Mouse (Mus musculus) G1E (cell line): ENCODE results near the gene Podxl. TPM values are rescaled to one million over a fixed set of nuclear protein-coding genes. Genes with fewer than 3 reads are reported as not detected.

ENCODE experiments used
- ATAC-seq: 2 replicates; pipeline ENCODE4 v1.8.0; 2016; ENCODE audit warnings: mild to moderate bottlenecking; ENCODE audit not compliant: insufficient number of reproducible peaks, poor library complexity, low FRiP score, severe bottlenecking; ENCODE audit errors: extremely low read depth
- DNase-seq: peaks from one replicate; pipeline ENCODE4 v3.0.0; 2012; ENCODE audit warnings: low spot score
- H3K27me3 ChIP-seq: 2 replicates; pipeline ENCODE4 v1.6.1; 2012; ENCODE audit warnings: mild to moderate bottlenecking, low read length, inconsistent platforms; ENCODE audit not compliant: insufficient read depth
- H3K36me3 ChIP-seq: replicated peaks from 2 replicates; pipeline ENCODE3; 2012; ENCODE audit warnings: mild to moderate bottlenecking, inconsistent platforms
- H3K4me1 ChIP-seq: 2 replicates; pipeline ENCODE4 v1.6.1; 2012; ENCODE audit warnings: low read depth, low read length, inconsistent platforms, mixed read lengths; ENCODE audit not compliant: insufficient read depth
- H3K4me3 ChIP-seq: 2 replicates; pipeline ENCODE4 v1.5.1; 2012; ENCODE audit warnings: low read depth, mild to moderate bottlenecking, inconsistent platforms, low read length, moderate library complexity, mixed read lengths
- H3K9me3 ChIP-seq: replicated peaks from 2 replicates; pipeline ENCODE4 v1.6.1; 2012; ENCODE audit warnings: inconsistent platforms
- CTCF ChIP-seq: IDR thresholded peaks from 2 replicates; pipeline ENCODE4 v1.5.1; 2012; ENCODE audit warnings: low read depth, low read length, inconsistent platforms, mixed read lengths
- GATA1 ChIP-seq: IDR thresholded peaks from 2 replicates; pipeline ENCODE4 v1.6.1; 2012; ENCODE audit warnings: borderline replicate concordance, low read length, inconsistent platforms, mixed read lengths
- GATA2 ChIP-seq: IDR thresholded peaks from 2 replicates; pipeline ENCODE4 v1.6.1; 2012; ENCODE audit warnings: low read depth, low read length, inconsistent platforms, borderline replicate concordance
- POLR2AphosphoS5 ChIP-seq: IDR thresholded peaks from 2 replicates; pipeline ENCODE4 v1.6.1; 2012; ENCODE audit warnings: low read depth, low read length, inconsistent platforms; ENCODE audit not compliant: insufficient replicate concordance
- TAL1 ChIP-seq: conservative IDR thresholded peaks from 2 replicates; pipeline ENCODE4 v1.6.1; 2012; ENCODE audit warnings: low read depth, low read length, inconsistent platforms, mixed read lengths
- polyA plus RNA-seq: library from polyadenylated mRNA; stranded (reverse); fragments of >175 nt; gene quantifications from 2 replicates; pipeline ENCODE4 v1.2.3, GENCODE M21; 2012
- total RNA-seq, 2 experiments: library from RNA; stranded (forward) in 1 of 2; stranded (reverse) in 1 of 2; fragments of 200-1000 nt in 1 of 2; fragments of >200 nt in 1 of 2; fragmentation: Nextera tagmentation in 1 of 2; gene quantifications; 2 replicates each; pipeline ENCODE4 v1.2.3; 2014 to 2017

The Podxl gene
- total and polyA plus RNA-seq, 3 experiments, result 45.3 to 49.7 (median 46.1) TPM

DNA sequence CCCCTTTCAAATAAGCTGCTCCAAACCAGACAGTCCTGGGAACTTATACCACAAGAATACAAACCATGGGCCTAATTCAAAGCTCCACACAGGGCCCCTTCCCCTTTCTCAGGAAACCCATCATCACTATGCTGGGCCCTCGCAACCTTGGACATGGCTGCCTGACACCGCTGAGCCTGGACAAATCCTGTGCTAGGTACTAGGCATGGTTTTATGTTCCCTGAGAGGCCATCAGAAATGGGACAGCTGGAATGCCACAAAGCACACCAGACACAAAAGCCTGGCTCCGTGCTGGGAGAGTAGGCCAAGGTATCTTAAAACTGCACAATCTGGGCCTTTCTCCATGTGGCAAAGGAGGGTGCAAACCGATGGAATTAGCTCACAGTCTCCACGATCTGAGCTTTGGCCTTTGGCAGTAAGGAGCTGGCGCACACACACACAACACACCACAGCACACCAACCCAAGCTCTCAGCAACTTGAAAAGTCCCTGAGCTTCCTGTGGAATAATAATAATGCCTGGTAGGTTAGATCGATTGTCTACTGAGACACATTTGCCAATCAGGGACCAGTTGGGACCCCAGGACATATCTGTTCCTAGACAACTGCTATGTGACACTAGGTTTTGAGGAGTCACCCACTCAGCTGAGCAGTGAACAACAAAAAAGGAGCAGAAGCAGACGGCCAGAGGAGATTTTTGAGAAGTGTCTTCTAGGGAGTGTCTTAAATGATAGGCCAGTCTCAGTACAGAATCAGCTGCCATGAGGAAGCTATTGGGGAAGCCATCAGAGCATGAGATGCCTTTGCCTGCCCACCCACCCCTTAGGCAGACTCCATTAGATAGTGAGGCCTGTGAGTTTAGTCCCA, 42.1 kb downstream of the Podxl start:
- peaks cover 57% of the 10 kb centered on the region for H3K4me1 ChIP-seq
- DNase-seq (no peak), ATAC-seq (no peak)
- peaks cover 99% of the 10 kb centered on the region for H3K36me3 ChIP-seq
- no peaks in the 10 kb centered on the region for H3K9me3 ChIP-seq
- no peak for TF ChIP-seq GATA1
- TF ChIP-seq GATA2, result no peak
- TF ChIP-seq TAL1, result no peak
- TF ChIP-seq CTCF, result no peak
- TF ChIP-seq POLR2AphosphoS5, result no peak
- no peaks in the 10 kb centered on the region for H3K27me3 ChIP-seq
- no peak overlapping the region for H3K4me3 ChIP-seq

DNA sequence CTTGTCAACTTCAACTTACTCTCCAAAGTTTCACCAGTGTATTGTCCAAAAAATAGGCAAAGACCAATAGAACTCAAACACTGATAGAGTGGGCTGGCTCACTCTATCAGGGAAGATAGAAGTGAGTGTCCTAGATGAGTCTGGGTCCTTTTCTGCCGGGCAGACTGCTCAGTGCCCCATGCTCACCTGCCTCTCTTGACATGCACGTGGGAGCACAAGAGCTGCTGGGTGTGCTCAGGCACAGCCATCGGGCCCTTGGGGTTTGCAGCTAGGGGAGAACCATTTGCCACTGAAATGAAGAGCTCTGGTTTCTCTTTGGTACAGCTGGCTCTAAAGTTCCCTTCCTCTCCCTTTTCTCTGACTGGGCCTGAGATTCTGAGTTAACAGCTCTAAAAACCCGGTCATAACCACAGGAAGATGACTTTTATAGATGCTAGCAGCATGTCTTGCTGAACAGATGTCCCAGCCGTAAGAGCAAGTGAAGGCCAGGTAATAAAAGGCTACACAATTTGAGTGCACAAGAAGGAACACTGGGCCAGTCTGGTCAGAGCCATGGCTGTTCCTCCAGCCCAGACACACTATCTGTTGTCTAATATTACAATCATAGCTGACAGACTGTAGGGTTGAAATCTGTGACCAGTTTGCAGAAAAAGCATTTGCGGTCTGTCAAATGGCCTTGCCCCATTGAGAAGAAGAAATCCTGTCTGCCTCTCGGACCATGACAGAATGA, 43.1 kb downstream of the Podxl start:
- TF ChIP-seq TAL1 (no peak), GATA1 (no peak), CTCF (no peak), POLR2AphosphoS5 (no peak), GATA2 (no peak)
- Histone ChIP-seq H3K36me3 (peaks cover 97% of the 10 kb centered on the region), H3K27me3 (no peaks in the 10 kb centered on the region), H3K9me3 (no peaks in the 10 kb centered on the region), H3K4me1 (peaks cover 47% of the 10 kb centered on the region), H3K4me3 (no peak overlapping the region)
- ATAC-seq (no peak), DNase-seq (no peak)

DNA sequence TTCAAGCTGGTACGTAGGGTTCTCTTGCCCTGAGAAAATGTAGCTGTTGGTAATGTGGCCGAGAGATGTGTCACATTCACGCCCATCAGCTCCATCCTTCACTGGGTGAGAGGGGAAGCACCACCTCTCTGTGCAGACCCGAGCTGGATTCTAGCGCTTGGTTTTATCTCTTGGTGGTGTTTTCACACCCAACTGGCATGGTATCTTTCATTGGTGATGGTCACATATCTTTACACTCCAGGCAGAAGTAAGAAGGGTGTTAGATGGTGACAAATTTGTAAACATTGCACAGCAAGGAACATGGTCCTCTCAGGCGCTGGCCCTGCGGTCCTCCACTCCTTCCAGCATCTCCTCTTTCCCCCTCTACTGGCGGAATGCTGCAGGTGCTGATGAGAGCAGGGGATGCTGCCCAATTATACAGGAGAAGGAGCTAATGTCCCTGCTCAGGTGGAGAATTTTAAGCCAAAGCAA, 44.7 kb downstream of the Podxl start:
- TF ChIP-seq CTCF (peak; percentile 49; the same call in 1 of the 2 replicates), POLR2AphosphoS5 (no peak)
- Histone ChIP-seq H3K9me3 (no peaks in the 10 kb centered on the region), H3K4me1 (peaks cover 37% of the 10 kb centered on the region), H3K4me3 (no peak overlapping the region), H3K36me3 (peaks cover 92% of the 10 kb centered on the region), H3K27me3 (no peaks in the 10 kb centered on the region)
- ATAC-seq, result peak; percentile 34; the same call in 1 of the 2 replicates
- DNase-seq, result peak; percentile 43

DNA sequence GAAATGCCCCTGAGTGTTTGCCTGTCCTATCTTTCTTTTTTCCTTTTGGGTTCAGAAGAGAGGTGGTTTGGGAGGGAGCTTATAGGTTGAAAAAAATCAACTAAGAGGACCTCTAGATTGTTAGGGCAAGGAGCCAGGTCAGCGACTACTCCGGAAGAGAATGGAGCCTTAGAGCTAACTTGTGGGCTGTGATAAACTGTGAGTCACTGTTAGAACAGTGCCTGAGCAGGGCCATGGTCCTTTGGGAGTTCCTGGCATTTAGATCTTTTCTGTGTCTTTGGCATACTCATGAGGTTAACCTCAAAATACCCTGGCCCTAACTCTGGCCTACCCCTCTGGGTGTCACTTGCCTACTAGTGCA, 45.5 kb downstream of the Podxl start:
- Histone ChIP-seq H3K36me3 (peaks cover 90% of the 10 kb centered on the region), H3K9me3 (no peaks in the 10 kb centered on the region), H3K4me3 (no peak overlapping the region), H3K4me1 (peaks cover 42% of the 10 kb centered on the region), H3K27me3 (no peaks in the 10 kb centered on the region)
- DNase-seq (no peak), ATAC-seq (no peak)
- TF ChIP-seq TAL1, result no peak
- no peak for TF ChIP-seq GATA1
- TF ChIP-seq CTCF, result no peak
- TF ChIP-seq GATA2, result no peak
- TF ChIP-seq POLR2AphosphoS5, result no peak

DNA sequence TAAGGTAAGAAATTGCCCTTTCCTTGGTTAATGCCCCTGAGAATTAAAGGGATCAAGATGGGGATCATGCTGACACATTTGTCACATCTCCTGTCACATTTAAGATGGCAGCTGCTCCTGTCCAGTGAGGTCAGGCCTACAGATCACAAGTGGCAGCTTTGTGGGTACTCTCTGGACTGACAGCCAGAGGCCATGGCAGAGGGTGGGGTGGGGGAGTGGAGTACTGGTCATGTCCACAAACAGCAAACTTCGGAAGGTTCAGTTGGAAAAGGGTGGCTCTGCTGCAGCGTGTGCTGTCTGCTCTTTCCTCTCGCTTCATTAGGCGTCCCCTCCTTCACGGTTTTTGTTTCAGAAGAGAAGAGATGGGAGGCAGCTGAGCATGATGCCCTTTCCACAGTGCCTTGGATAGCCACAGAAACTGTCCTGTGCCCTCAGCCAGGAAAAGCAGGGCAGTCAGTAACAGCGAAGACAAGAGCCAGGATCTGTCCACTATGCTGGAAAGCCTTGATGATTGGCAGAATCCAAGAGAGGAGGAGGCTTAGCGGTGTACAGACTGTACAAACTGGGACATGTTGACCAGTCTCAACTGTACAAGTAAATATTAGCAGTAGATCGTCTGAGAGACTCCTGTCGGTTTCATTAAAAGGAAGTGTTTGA, 46.0 kb downstream of the Podxl start:
- no peaks in the 10 kb centered on the region for H3K27me3 ChIP-seq
- H3K4me1 ChIP-seq, result peaks cover 46% of the 10 kb centered on the region
- DNase-seq (no peak), ATAC-seq (no peak)
- peaks cover 88% of the 10 kb centered on the region for H3K36me3 ChIP-seq
- TF ChIP-seq POLR2AphosphoS5 (no peak), GATA2 (no peak)
- no peaks in the 10 kb centered on the region for H3K9me3 ChIP-seq
- no peak overlapping the region for H3K4me3 ChIP-seq

DNA sequence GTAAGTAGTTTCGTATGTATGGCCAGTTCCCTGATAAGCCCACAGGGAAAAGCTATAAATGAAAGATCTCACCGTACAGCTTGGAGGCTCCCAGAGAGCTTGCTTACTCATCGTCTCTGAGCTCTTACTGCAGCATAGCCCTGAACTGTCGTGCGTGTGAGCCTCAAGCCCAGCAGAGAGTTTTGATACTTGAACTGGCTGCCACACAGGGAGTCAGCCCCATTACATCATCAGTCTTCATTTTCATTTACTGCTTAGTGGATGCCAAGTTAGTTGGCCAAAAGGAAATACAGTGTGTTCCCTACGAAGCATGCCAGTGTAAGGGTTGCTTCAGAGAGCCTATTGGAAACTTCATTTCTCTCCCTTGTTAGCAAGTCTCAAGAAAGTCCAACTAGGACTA, 50.1 kb downstream of the Podxl start:
- DNase-seq (no peak), ATAC-seq (peak; percentile 73)
- Histone ChIP-seq H3K36me3 (peaks cover 66% of the 10 kb centered on the region), H3K27me3 (no peaks in the 10 kb centered on the region), H3K4me1 (peaks cover 26% of the 10 kb centered on the region), H3K9me3 (no peaks in the 10 kb centered on the region), H3K4me3 (no peak overlapping the region)
- no peak for TF ChIP-seq GATA1
- no peak for TF ChIP-seq CTCF
- TF ChIP-seq GATA2, result no peak
- no peak for TF ChIP-seq POLR2AphosphoS5
- no peak for TF ChIP-seq TAL1
